Mouse (Mus musculus) T-cell, adult 2 months (primary cell): ENCODE results near the gene Cxcl17.

Experiments used
- DNase-seq: peaks from one replicate; pipeline ENCODE4 v3.0.0; 2022; ENCODE audit warnings: low spot score

The Cxcl17 gene

GRCm38 (mm10) chr7:25368333-25368732 lies 44.4 kb downstream of the Cxcl17 start:
- no peak for DNase-seq

DNA sequence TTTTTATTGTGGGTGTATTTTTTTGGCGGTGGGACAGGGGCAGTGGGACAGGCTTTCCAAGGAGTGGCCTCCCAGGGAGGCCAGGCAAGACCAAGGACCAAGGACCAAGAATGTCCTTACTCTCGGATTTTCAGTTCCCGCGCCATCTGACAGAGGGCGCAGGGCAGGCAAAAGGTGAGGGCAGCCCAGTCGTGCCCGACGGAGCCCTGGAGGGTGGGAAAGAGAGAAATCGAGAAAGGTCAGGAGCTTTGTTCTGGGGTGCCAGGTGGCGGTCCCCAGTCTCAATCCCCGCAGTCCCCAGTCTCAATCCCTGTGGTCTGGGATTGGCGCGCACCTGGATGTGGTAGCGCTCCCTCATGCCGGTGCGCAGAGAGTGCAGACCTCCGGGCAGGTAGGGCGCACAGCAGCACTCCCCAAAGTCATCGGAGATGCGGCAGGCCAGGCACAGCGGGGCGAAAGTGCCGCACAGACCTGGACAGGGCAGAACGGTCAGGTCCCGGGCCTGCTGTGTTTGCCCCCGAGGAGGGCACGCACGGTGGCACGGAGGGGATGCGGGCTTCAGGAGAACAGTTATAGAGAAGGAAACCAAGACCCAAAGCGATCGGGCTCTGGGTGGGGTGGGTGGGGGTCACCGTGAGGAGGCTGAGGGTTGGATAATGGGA lies 44.9 kb downstream of the Cxcl17 start:
- DNase-seq = no peak

- DNase-seq = no peak
Observed at GRCm38 (mm10) chr7:25365937-25366625, 46.6 kb downstream of the Cxcl17 start.

GRCm38 (mm10) chr7:25363632-25364031 lies 49.1 kb downstream of the Cxcl17 start:
- DNase-seq = no peak

DNA sequence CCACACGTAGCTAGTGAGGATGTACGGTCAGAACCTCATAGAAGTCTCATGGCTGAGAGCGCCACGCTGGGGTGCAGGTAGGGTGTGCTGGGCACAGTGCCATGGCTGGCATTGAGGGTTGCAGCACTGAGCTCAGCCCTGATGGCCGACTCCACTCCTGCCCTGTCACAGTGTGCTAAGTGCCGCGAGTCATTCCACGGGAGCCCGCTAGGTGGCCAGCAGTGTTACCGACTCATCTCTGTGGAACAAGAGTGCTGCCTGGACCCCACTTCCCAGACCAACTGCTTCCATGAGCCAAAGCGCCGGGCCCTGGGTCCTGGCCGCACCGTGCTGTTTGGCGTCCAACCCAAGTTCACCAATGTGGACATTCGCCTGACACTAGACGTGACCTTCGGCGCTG lies 49.5 kb downstream of the Cxcl17 start:
- DNase-seq = no peak

GRCm38 (mm10) chr7:25358721-25359206 lies 53.9 kb downstream of the Cxcl17 start:
- no peak for DNase-seq
